In genomic region chr2:119337425-119338265, GRCm38 (mm10) we compare ENCODE assay signal across 8 mouse cellular contexts. TPM values are rescaled to one million over a fixed set of nuclear protein-coding genes. Genes with fewer than 3 reads are reported as not detected.
A peak's percentile ranks its signal among the peaks of the same experiment; 100 is the strongest.
DNase-seq lines count a peak whose midpoint lies in the region; ATAC-seq lines count a peak whose summit lies in the region.

No protein-coding gene starts in this region.

- H3K36me3 ChIP-seq in forebrain, embryonic 10.5 days (replicated peaks): no peaks in the 10 kb centered on the region
- H3K36me3 ChIP-seq in heart, embryonic 16.5 days (ENCODE audit: control insufficient read depth, insufficient read depth): no peaks in the 10 kb centered on the region
- no peaks in the 10 kb centered on the region for H3K36me3 ChIP-seq in liver, embryonic 15.5 days (replicated peaks)
- no peaks in the 10 kb centered on the region for H3K36me3 ChIP-seq in neural tube, embryonic 11.5 days (ENCODE audit: control insufficient read depth, insufficient read depth, low read length)
- no peaks in the 10 kb centered on the region for H3K36me3 ChIP-seq in stomach, embryonic 16.5 days (ENCODE audit: control insufficient read depth, insufficient read depth, low read length)

- no peaks in the 10 kb centered on the region for H3K9me3 ChIP-seq in forebrain, embryonic 10.5 days
- 0 out of 2 replicates have a peak, but pooled peaks cover 3% of the 10 kb centered on the region for H3K9me3 ChIP-seq in heart, embryonic 16.5 days (replicated peaks; ENCODE audit: control insufficient read depth, low read length)
- no peaks in the 10 kb centered on the region for H3K9me3 ChIP-seq in liver, embryonic 15.5 days (replicated peaks)
- H3K9me3 ChIP-seq in neural tube, embryonic 11.5 days (ENCODE audit: control insufficient read depth, low read length): no peaks in the 10 kb centered on the region
- no peaks in the 10 kb centered on the region for H3K9me3 ChIP-seq in stomach, embryonic 16.5 days (replicated peaks; ENCODE audit: control insufficient read depth, low read length)

- peaks cover 20% of the 10 kb centered on the region for H3K4me1 ChIP-seq in forebrain, embryonic 10.5 days
- H3K4me1 ChIP-seq in heart, embryonic 16.5 days (ENCODE audit: control insufficient read depth, insufficient read depth, low read length): peaks cover 12% of the 10 kb centered on the region
- H3K4me1 ChIP-seq in liver, embryonic 15.5 days (replicated peaks): peaks cover 16% of the 10 kb centered on the region
- H3K4me1 ChIP-seq in neural tube, embryonic 11.5 days (ENCODE audit: control insufficient read depth, insufficient read depth, low read length): peaks cover 4% of the 10 kb centered on the region; the same call in 1 of the 2 replicates
- peaks cover 4% of the 10 kb centered on the region; the same call in 1 of the 2 replicates for H3K4me1 ChIP-seq in stomach, embryonic 16.5 days (ENCODE audit: control insufficient read depth, insufficient read depth, low read length)

- H3K9ac ChIP-seq in heart, embryonic 16.5 days (ENCODE audit: low read length): peak overlapping the region; percentile 80
- H3K9ac ChIP-seq in liver, embryonic 15.5 days: peak overlapping the region; percentile 42
- peak overlapping the region; percentile 89 for H3K9ac ChIP-seq in neural tube, embryonic 11.5 days (ENCODE audit: low read length)
- peak overlapping the region; percentile 87 for H3K9ac ChIP-seq in stomach, embryonic 16.5 days (ENCODE audit: low read length)

- H3K4me3 ChIP-seq in forebrain, embryonic 10.5 days: peak overlapping the region; percentile 69
- peak overlapping the region; percentile 70 for H3K4me3 ChIP-seq in heart, embryonic 16.5 days (ENCODE audit: low read length)
- peak overlapping the region; percentile 61 for H3K4me3 ChIP-seq in liver, embryonic 15.5 days (replicated peaks)
- peak overlapping the region; percentile 59 for H3K4me3 ChIP-seq in neural tube, embryonic 11.5 days (ENCODE audit: low read depth, low read length)
- H3K4me3 ChIP-seq in stomach, embryonic 16.5 days (replicated peaks; ENCODE audit: low read length): peak overlapping the region; percentile 65

- peaks cover 41% of the 10 kb centered on the region for H3K27me3 ChIP-seq in forebrain, embryonic 10.5 days (ENCODE audit: poor library complexity, severe bottlenecking)
- H3K27me3 ChIP-seq in heart, embryonic 16.5 days (ENCODE audit: control insufficient read depth, insufficient read depth, low read length): no peaks in the 10 kb centered on the region
- peaks cover 57% of the 10 kb centered on the region for H3K27me3 ChIP-seq in liver, embryonic 15.5 days
- H3K27me3 ChIP-seq in neural tube, embryonic 11.5 days (ENCODE audit: control insufficient read depth, insufficient read depth, low read length): no peaks in the 10 kb centered on the region; the same call in 1 of the 2 replicates
- no peaks in the 10 kb centered on the region for H3K27me3 ChIP-seq in stomach, embryonic 16.5 days (ENCODE audit: control insufficient read depth, insufficient read depth, low read length)

- peak overlapping the region; percentile 96 for H3K27ac ChIP-seq in forebrain, embryonic 10.5 days
- H3K27ac ChIP-seq in heart, embryonic 16.5 days (ENCODE audit: low read length): peak overlapping the region; percentile 81
- H3K27ac ChIP-seq in liver, embryonic 15.5 days (replicated peaks): no peak overlapping the region
- H3K27ac ChIP-seq in neural tube, embryonic 11.5 days (ENCODE audit: low read depth, low read length): peak overlapping the region; percentile 63
- peak overlapping the region; percentile 74 for H3K27ac ChIP-seq in stomach, embryonic 16.5 days (ENCODE audit: low read length)

- DNase-seq in CD4-positive, CD25-positive, alpha-beta regulatory T cell, adult 2 months (ENCODE audit: low read depth, low spot score): peak; percentile 89
- DNase-seq in c-Kit-negative CD71-positive TER-119-positive erythroid progenitor cells, embryonic 14.5 days (ENCODE audit: low read depth, low spot score): peak; percentile 55
- peak; percentile 88 for DNase-seq in forebrain, embryonic 10.5 days (ENCODE audit: extremely low spot score, low spot score)
- DNase-seq in kidney, postnatal 36 days: peak; percentile 92 to 96
- peak; percentile 89 for DNase-seq in neural tube, embryonic 11.5 days (ENCODE audit: low spot score)

- H3K4me2 ChIP-seq in heart, embryonic 16.5 days (ENCODE audit: low read depth, low read length): peak overlapping the region; percentile 71
- H3K4me2 ChIP-seq in liver, embryonic 15.5 days: peak overlapping the region; percentile 80
- H3K4me2 ChIP-seq in neural tube, embryonic 11.5 days (ENCODE audit: low read depth): peak overlapping the region; percentile 79
- peak overlapping the region; percentile 61 for H3K4me2 ChIP-seq in stomach, embryonic 16.5 days (ENCODE audit: low read depth, low read length)

- ATAC-seq in heart, embryonic 16.5 days (replicated peaks; ENCODE audit: extremely low read depth, insufficient read depth, low FRiP score): peak; percentile 81
- ATAC-seq in liver, embryonic 15.5 days (ENCODE audit: insufficient read depth): peak; percentile 79
- peak; percentile 79 for ATAC-seq in neural tube, embryonic 11.5 days (ENCODE audit: insufficient read depth, low FRiP score, low TSS enrichment)
- ATAC-seq in stomach, embryonic 16.5 days (ENCODE audit: insufficient read depth, low FRiP score): peak; percentile 87

- WGBS in forebrain, embryonic 10.5 days: 9% methylated on average over 60 of the region's 60 CpGs
- 6% methylated on average over 60 of the region's 60 CpGs for WGBS in heart, embryonic 16.5 days
- 5% methylated on average over 60 of the region's 60 CpGs for WGBS in liver, embryonic 15.5 days (ENCODE audit: insufficient replicate concordance)
- WGBS in neural tube, embryonic 11.5 days: 9% methylated on average over 48 of the region's 60 CpGs
- 6% methylated on average over 60 of the region's 60 CpGs for WGBS in stomach, embryonic 16.5 days

RNA-seq across cellular contexts. Expression of gene Dll4, which starts 12.1 kb away (rescaled TPM):
- 3.3 and 4.0 TPM in 2 replicates for polyA plus RNA-seq in forebrain, embryonic 10.5 days (2016; fragmentation: Nextera tagmentation; extraction: Ambion mirVana)
- 14.1 TPM in 2 replicates for polyA plus RNA-seq in heart, embryonic 16.5 days (2015; fragmentation: Nextera tagmentation; extraction: Ambion mirVana)
- 1.9 and 2.1 TPM in 2 replicates for polyA plus RNA-seq in liver, embryonic 15.5 days (2015; fragmentation: Nextera tagmentation; extraction: Ambion mirVana)
- 3.1 and 3.8 TPM in 2 replicates for polyA plus RNA-seq in neural tube, embryonic 11.5 days (2014; fragmentation: Nextera tagmentation; extraction: Ambion mirVana)
- 6.8 and 8.2 TPM in 2 replicates for polyA plus RNA-seq in stomach, embryonic 16.5 days (2015; fragmentation: Nextera tagmentation; extraction: Ambion mirVana)

RNA-seq across cellular contexts. Expression of gene Chac1, which starts 13.4 kb away (rescaled TPM):
- polyA plus RNA-seq in forebrain, embryonic 10.5 days (2016; fragmentation: Nextera tagmentation; extraction: Ambion mirVana): 1.3 and 1.4 TPM in 2 replicates
- 0.42 and 0.50 TPM in 2 replicates for polyA plus RNA-seq in heart, embryonic 16.5 days (2015; fragmentation: Nextera tagmentation; extraction: Ambion mirVana)
- polyA plus RNA-seq in liver, embryonic 15.5 days (2015; fragmentation: Nextera tagmentation; extraction: Ambion mirVana): 2.9 and 3.4 TPM in 2 replicates
- 0.95 and 1.3 TPM in 2 replicates for polyA plus RNA-seq in neural tube, embryonic 11.5 days (2014; fragmentation: Nextera tagmentation; extraction: Ambion mirVana)
- polyA plus RNA-seq in stomach, embryonic 16.5 days (2015; fragmentation: Nextera tagmentation; extraction: Ambion mirVana): 1.5 and 2.4 TPM in 2 replicates

RNA-seq across cellular contexts. Expression of gene Vps18, which starts 49.1 kb away (rescaled TPM):
- 23.0 and 23.6 TPM in 2 replicates for polyA plus RNA-seq in forebrain, embryonic 10.5 days (2016; fragmentation: Nextera tagmentation; extraction: Ambion mirVana)
- 13.3 and 13.6 TPM in 2 replicates for polyA plus RNA-seq in heart, embryonic 16.5 days (2015; fragmentation: Nextera tagmentation; extraction: Ambion mirVana)
- polyA plus RNA-seq in liver, embryonic 15.5 days (2015; fragmentation: Nextera tagmentation; extraction: Ambion mirVana): 6.3 and 6.4 TPM in 2 replicates
- 17.4 and 17.8 TPM in 2 replicates for polyA plus RNA-seq in neural tube, embryonic 11.5 days (2014; fragmentation: Nextera tagmentation; extraction: Ambion mirVana)
- polyA plus RNA-seq in stomach, embryonic 16.5 days (2015; fragmentation: Nextera tagmentation; extraction: Ambion mirVana): 17.5 and 19.8 TPM in 2 replicates
